Mouse (Mus musculus): ENCODE measurements around the gene Majin.

Majin gene

DNA sequence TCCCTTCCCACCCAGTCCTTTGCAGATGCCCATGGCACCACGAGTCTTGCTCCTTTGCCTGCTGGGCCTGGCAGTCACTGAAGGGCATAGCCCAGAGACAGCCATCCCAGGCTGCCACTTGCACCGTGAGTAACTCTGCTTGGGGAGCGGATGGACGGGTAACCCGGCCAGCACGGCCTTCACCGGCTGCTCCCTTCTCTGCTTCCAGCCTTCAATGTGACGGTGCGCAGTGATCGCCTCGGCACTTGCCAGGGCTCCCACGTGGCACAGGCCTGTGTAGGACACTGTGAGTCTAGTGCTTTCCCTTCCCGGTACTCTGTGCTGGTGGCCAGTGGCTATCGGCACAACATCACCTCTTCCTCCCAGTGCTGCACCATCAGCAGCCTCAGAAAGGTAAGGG, 42.6 kb downstream of the Majin start:
- in situ Hi-C loops (cut with MboI; ENCODE audit: unreplicated experiment in 2 of 2), result no loop called here

DNA sequence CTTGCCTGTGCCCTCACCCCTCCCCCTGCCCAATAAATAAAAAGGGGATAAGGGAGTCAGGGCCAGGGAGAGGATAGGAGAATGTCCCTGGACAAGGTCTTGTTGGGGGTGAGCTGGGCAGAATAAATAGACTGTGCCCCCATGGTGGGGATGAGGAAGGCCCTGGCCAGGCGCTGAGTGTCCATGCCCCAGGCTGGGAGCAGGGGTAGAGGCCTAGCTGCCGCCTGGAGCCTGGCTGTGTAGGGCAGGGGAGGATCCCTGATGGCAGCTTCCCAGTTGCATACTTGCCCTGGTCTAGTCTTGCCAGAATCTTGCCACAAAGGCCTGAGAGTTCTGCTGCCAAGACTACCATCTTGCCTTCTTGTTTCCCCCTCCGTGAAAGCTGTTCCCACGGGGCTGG, 43.7 kb downstream of the Majin start:
- in situ Hi-C loops (cut with MboI; ENCODE audit: unreplicated experiment in 2 of 2), result no loop called here

- in situ Hi-C loops (cut with MboI; ENCODE audit: unreplicated experiment in 2 of 2), result loop anchor here (5.0 kb wide), 1 partner anchor 88 kb away; the partner anchor contains the start of genes Arl2 (in 2 of the 2) and Batf2 (in 2 of the 2)
These were observed 46.2 kb downstream of the Majin start for GRCm38 (mm10) chr19:6230411-6230810.

GRCm38 (mm10) chr19:6231036-6231435, 46.8 kb downstream of the Majin start:
- in situ Hi-C loops (cut with MboI; ENCODE audit: unreplicated experiment in 2 of 2), result loop anchor here (5.0 kb wide), 1 partner anchor 89 kb away; the partner anchor contains the start of genes Arl2 (in 2 of the 2) and Batf2 (in 2 of the 2)

DNA sequence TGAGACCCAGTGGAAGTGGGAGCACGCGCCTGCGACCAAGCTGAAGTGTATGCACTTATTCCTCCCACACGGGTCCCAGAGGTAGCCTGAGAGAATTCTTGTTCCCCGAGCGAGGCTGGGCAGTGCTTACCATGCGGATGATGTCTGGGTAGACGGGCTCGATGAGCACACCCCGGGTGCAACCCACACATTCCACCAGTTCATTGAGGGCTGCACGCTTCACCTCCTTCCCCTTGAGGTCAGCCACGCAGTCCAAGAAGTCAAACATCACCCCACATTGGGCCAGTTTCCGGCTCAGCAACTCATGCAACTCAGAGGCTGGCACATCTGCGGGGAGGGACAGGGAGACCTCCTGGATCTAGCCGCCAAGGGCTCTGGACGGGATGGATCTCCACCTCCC, 49.5 kb downstream of the Majin start:
- in situ Hi-C loops (cut with MboI; ENCODE audit: unreplicated experiment in 2 of 2), result loop anchor here (5.0 kb wide), 1 partner anchor 91 kb away; the partner anchor contains the start of genes Arl2 (in 2 of the 2) and Batf2 (in 2 of the 2)

DNA sequence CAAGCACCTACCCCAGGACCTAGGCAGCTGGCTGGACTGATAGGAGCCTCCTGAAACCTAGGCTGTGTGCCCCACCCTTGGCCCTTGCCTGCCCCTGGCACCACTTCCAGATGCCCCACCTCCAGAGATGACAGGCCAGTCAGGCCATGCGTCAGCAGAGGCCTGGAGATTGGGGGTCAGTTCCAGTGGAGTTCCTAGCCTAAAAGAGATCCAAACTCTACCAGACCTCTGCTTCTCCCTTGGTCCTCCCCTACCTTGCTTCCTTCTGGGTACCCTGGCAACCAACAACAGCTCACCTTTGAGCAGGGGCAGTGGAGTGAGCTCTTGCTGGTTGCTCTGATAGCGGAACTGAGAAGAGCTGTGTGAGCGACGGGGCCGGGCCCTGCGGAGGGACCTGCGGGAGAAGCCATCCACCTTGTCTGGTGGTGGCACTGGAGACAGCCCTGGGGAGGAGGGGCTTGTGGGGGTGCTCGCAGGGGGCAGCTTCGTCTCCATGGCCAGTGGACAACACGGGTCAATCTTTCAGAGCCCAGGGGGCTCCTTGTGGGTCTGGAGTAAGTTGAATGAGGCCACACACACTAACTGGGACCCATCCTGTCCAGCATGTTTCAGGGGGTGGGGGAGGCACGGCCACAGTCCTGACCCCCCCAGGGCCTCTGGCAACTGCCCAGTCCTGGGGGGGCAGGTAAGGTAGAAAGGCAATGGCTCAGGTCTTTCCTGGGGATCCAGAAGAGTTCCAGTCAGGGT, 50.3 kb downstream of the Majin start:
- in situ Hi-C loops (cut with MboI; ENCODE audit: unreplicated experiment in 2 of 2), result loop anchor here (5.0 kb wide), 1 partner anchor 92 kb away; the partner anchor contains the start of genes Arl2 (in 2 of the 2) and Batf2 (in 2 of the 2)

DNA sequence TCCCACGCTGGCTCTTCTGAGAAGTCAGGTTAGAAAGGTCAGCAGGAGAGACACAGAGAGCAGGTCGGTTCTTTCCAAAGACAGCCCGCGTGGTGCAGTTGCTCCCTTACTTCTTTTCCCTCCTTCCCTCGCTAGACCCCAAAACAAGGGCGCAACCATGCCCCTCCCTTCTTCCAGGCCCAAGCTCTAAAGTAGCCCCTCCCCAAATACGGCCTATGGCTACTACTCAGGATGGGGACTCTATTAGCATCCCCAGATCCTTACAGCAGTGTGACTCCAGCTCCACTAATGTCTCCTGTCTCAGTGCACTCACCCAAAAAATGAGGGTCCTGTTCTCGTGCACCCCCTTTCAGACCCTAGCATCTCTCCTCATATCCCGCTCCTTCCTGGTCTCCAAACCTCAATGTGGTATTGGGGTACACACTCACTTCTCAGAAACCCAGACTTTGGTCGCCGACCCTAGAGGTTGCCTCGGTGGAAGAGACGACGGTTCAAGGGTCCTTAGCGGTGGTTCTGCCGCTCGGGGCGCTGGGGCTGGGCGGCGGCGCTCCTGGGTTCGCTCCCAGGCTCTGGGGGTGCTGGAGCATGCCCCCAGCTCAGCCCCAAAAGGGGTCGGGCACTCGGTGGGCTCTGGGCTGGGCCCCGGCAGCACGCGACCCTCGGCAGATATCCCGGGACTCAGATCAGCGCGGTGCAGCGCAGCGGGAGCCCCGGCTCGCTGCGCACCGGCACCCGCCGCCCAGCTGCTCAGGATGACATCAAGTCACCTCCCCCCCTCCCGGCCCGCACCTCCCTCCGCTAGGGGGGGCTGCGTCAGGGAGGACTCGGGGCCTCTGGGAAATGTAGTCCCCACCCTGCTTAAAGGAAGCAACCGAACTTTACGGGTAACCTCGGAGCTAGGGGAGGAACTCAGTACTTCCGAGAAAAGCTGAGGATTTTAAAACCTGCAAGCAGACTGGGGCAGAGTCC, 51.2 kb downstream of the Majin start, which contains the start of gene Ppp2r5b:
Gene Ppp2r5b, minus strand, starts transcription at position 789 of the 969 bp plus-strand sequence.
- in situ Hi-C loops (cut with MboI; ENCODE audit: unreplicated experiment in 2 of 2), result no loop called here

DNA sequence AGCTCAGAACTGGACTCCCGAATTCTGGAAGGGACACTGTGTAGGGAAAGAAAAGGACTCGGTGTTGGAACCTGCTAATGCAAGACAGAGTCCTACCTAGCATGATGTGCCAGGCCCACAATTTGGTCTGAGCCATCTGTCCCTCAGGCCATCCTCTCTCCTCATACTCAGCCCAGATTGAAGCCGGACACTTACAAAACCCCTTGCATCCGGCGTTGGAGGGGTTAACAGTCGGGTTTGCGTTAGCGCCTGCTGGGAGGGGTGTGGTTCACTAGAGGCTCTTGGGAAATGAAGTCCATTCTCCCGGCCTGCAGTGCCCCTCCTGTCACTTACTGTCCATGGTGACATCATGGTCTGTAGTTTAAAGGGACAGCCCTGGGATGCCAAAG, 51.9 kb downstream of the Majin start:
- in situ Hi-C loops (cut with MboI; ENCODE audit: unreplicated experiment in 2 of 2), result no loop called here

DNA sequence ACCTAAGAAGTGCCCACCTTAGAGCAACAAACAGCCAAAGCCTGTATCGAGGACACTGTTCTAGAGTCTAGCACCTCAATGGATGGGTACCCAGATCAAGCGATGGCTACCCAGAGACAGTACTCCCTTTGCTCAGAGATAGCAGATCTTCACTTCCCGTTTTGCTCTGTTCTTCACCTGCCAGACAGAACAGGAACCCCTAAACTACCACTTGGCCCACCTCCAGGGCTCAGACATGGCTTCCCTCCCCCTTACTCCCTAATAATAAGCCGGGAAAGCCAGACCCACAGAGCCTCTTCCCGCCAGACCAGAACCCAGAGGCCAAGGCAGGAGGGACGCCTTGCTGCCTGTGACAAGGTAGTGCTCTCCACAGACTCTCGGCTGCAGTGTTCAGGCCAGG, 52.7 kb downstream of the Majin start:
- in situ Hi-C loops (cut with MboI; ENCODE audit: unreplicated experiment in 2 of 2), result no loop called here

DNA sequence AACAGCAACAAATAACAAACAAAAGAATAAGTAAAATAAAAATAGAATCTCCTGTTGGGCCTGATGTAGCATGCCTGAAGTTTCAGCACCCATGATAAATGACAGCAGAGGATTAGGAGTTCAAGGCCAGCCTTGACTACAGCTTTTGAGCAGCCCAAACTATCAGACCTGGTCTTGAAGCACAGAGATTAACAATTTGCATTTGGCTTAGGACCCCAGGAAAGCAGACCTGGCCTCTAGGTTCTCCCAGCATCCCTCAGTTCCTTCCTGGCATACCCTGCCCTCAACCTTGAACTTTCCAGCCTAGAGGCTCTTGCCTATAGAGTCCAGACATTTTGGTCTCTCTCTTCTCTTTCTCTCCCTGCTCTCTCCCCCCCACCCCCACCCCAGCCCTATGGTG, 54.6 kb downstream of the Majin start:
- in situ Hi-C loops (cut with MboI; ENCODE audit: unreplicated experiment in 2 of 2), result no loop called here

GRCm38 (mm10) chr19:6240136-6240535, 55.9 kb downstream of the Majin start:
- in situ Hi-C loops (cut with MboI; ENCODE audit: unreplicated experiment in 2 of 2), result no loop called here

- in situ Hi-C loops (cut with MboI; ENCODE audit: unreplicated experiment in 2 of 2), result no loop called here
These were observed 56.5 kb downstream of the Majin start for GRCm38 (mm10) chr19:6240725-6241124.

- in situ Hi-C loops (cut with MboI; ENCODE audit: unreplicated experiment in 2 of 2), result no loop called here
These were observed 57.3 kb downstream of the Majin start, which contains the start of gene Atg2a for GRCm38 (mm10) chr19:6241274-6242107. Gene Atg2a (plus strand): TSS chr19:6241668.

GRCm38 (mm10) chr19:6242281-6242680, 58.1 kb downstream of the Majin start:
- in situ Hi-C loops (cut with MboI; ENCODE audit: unreplicated experiment in 2 of 2), result no loop called here

DNA sequence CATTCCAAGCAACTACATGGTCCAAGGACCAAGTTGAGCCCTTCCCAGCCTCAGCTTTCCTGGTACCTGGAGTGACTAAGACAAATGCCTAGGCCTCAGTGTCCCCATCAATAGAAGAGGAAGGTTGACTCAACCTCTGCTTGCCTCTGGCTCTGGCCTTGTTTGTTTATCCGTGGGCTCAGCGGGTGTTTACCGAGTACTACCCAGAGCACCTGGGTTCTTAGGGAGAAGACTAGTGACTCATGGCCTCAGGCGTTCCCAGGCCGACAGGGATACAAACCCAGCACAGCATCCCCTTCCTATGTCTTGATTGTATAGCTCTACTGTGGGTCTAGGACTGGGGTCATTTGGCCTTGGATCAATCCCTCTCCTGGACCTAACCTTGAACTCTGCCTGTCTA, 59.0 kb downstream of the Majin start:
- in situ Hi-C loops (cut with MboI; ENCODE audit: unreplicated experiment in 2 of 2), result no loop called here

DNA sequence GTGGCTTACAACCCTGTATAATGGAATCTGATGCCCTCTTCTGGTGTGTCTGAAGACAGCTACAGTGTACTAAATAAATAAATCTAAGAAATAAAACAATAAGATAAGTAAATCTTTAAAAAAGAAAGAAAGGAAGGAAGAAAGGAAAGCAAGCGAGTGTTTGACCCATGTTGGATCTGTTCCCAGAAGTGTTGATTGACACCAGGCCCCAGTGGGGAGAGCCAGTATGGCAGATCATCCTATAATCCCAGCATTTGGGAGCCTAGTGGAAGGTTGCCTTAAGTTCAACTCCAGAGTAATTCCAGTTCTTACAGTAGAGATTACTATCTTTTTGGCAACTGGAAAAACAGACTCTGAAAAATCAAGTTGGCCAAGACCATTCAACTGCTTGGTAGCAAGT, 61.6 kb downstream of the Majin start:
- in situ Hi-C loops (cut with MboI; ENCODE audit: unreplicated experiment in 2 of 2), result no loop called here

DNA sequence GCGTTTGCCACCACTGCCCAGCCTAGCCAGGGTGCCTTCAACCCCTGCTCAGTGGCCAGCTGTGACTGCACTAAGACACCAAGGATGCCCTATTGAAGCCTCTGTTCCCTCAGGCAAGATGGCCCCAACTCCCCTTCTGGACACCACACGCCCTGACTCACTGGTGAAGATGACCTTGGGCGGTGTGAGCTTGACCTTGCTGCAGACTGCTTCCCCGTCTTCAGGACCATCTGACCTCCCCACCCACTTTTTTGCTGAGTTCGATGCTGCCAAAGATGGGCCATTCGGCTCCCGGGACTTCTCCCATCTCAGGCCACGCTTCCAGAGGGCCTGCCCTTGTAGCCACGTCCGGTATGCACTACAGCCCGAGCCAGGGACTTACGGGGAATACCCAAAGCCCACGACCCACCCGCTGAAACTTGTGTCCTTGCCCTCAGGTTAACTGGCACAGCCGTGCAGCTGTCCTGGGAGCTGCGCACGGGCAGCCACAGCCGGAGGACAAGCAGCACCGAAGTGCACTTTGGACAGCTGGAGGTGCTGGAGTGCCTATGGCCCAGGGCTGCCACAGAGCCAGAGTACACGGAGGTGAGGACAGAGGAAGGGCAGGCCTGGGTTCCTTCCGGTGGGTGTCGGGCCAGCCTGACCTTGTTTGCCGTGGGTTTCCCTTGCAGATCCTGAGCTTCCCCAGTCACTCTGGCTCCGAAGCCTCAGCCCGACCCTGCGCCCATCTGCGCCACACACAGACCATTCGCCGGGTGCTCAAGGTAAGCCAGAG, 63.5 kb downstream of the Majin start:
- in situ Hi-C loops (cut with MboI; ENCODE audit: unreplicated experiment in 2 of 2), result no loop called here

GRCm38 (mm10) chr19:6253021-6253420, 68.8 kb downstream of the Majin start:
- in situ Hi-C loops (cut with MboI; ENCODE audit: unreplicated experiment in 2 of 2), result no loop called here

DNA sequence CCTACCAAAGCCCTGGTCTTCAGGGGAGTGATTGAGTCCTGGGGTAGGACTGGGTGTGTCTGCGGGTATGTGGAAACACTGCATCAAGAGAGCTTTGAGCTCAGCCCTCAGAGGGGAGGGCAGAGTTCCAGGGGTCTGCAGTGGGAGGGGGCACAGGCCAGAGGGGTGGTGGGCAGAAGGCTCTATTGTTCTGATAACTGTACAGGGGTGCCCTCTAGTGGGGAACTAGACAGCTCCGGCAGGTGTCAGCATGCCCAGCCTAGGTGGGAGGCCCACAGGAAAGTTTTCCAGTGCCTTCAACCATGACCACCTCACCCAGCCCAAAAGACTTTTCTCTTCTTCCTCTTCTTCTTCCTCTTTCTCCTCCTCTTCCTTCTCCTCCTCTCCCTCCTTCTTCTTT, 76.2 kb downstream of the Majin start:
- in situ Hi-C loops (cut with MboI; ENCODE audit: unreplicated experiment in 2 of 2), result loop anchor here in 1 of 2 experiments (5.0 kb wide), 1 partner anchor 47 kb away; the partner anchor contains the start of gene Cdc42bpg

Data from v-Abl transformed pro-B cells (cell line).